Mouse (Mus musculus) NIH3T3 (cell line): Measurements from ENCODE around the gene Rrm2.

Experiments used
- DNase-seq: peaks from one replicate; pipeline ENCODE4 v3.0.0-alpha.2; 2012; ENCODE audit warnings: low read depth

Gene Rrm2

GRCm38 (mm10) chr12:24705502-24706263, 2.4 kb upstream of the Rrm2 start:
- no peak for DNase-seq

- peak; percentile 59 for DNase-seq
Measured at GRCm38 (mm10) chr12:24706764-24707479, 1.1 kb upstream of the Rrm2 start.

- peak; percentile 36 for DNase-seq
Measured at GRCm38 (mm10) chr12:24707480-24707802, 600 bp upstream of the Rrm2 start.

GRCm38 (mm10) chr12:24708824-24709218, 780 bp downstream of the Rrm2 start:
- DNase-seq = no peak

- DNase-seq = peak; percentile 61
Measured at GRCm38 (mm10) chr12:24709409-24709808, 1.4 kb downstream of the Rrm2 start.

GRCm38 (mm10) chr12:24709831-24710508, 1.9 kb downstream of the Rrm2 start:
- peak; percentile 95 for DNase-seq

GRCm38 (mm10) chr12:24710672-24711071, 2.6 kb downstream of the Rrm2 start:
- peak; percentile 74 for DNase-seq

GRCm38 (mm10) chr12:24712396-24712795, 4.4 kb downstream of the Rrm2 start:
- DNase-seq = no peak

GRCm38 (mm10) chr12:24714579-24715255, 6.7 kb downstream of the Rrm2 start:
- no peak for DNase-seq

- no peak for DNase-seq
Measured at GRCm38 (mm10) chr12:24715268-24715896, 7.3 kb downstream of the Rrm2 start.

GRCm38 (mm10) chr12:24716721-24717301, 8.8 kb downstream of the Rrm2 start:
- DNase-seq = peak; percentile 57

GRCm38 (mm10) chr12:24723434-24723833, 15.4 kb downstream of the Rrm2 start:
- peak; percentile 19 for DNase-seq

- DNase-seq = peak; percentile 38
Measured at GRCm38 (mm10) chr12:24723859-24724258, 15.8 kb downstream of the Rrm2 start.

GRCm38 (mm10) chr12:24724369-24724768, 16.3 kb downstream of the Rrm2 start:
- peak; percentile 39 for DNase-seq

GRCm38 (mm10) chr12:24734828-24735394, 26.9 kb downstream of the Rrm2 start:
- DNase-seq = peak; percentile 94

GRCm38 (mm10) chr12:24736956-24737355, 28.9 kb downstream of the Rrm2 start:
- no peak for DNase-seq

- no peak for DNase-seq
Measured at GRCm38 (mm10) chr12:24739963-24740362, 31.9 kb downstream of the Rrm2 start.

- peak; percentile 69 for DNase-seq
Measured at GRCm38 (mm10) chr12:24741535-24741934, 33.5 kb downstream of the Rrm2 start.

GRCm38 (mm10) chr12:24744309-24744708, 36.3 kb downstream of the Rrm2 start:
- no peak for DNase-seq

GRCm38 (mm10) chr12:24746579-24747296, 38.7 kb downstream of the Rrm2 start:
- DNase-seq = no peak
